Mouse (Mus musculus): ENCODE results near the gene Sdk1. TPM values are rescaled to one million over a fixed set of nuclear protein-coding genes. Genes with fewer than 3 reads are reported as not detected.

Gene Sdk1
- polyA plus RNA-seq, 1 experiment, result 1.6 TPM

DNA sequence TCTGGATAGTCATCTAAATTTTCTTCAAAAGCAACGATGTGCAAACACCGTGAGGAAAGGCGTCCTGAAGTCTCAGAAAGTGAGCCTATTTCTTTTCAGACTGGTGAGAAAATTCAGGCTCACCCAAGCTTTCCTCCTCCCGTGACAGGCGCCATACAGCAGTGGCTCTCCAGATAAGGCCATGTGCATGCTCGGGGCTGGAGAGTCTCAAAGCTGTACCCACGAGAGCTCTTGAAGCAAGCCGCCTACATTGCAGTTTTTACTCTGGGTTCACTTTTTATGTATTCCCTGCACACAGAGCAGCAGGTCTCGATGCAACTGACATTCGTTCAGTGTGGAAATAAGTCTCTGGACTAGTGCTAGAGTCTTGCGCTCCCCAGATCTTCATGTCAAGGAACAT is 171.7 kb downstream of the Sdk1 start:
- Histone ChIP-seq H3K4me3 (ENCODE audit: low read depth, low read length) (no peak overlapping the region), H3K9ac (ENCODE audit: low read depth, poor library complexity, severe bottlenecking) (no peak overlapping the region), H3K9me3 (replicated peaks; ENCODE audit: control insufficient read depth, insufficient read depth, low read length, poor library complexity, severe bottlenecking) (no peaks in the 10 kb centered on the region), H3K27ac (ENCODE audit: insufficient read depth, low read length) (no peak overlapping the region), H3K36me3 (ENCODE audit: control insufficient read depth, insufficient read depth, low read length, poor library complexity, severe bottlenecking) (no peaks in the 10 kb centered on the region), H3K27me3 (ENCODE audit: control insufficient read depth, insufficient read depth, low read length, poor library complexity, severe bottlenecking) (no peaks in the 10 kb centered on the region), H3K4me1 (ENCODE audit: control insufficient read depth, insufficient read depth, low read length) (no peaks in the 10 kb centered on the region)
- TF ChIP-seq CTCF (IDR thresholded peaks at IDR 0.05; ENCODE audit: low read depth, low read length) (no peak), POLR2A (IDR thresholded peaks at IDR 0.05; ENCODE audit: insufficient read depth, low read length) (no peak), EP300 (IDR thresholded peaks at IDR 0.05; ENCODE audit: insufficient read depth, low read depth, low read length) (no peak)

DNA sequence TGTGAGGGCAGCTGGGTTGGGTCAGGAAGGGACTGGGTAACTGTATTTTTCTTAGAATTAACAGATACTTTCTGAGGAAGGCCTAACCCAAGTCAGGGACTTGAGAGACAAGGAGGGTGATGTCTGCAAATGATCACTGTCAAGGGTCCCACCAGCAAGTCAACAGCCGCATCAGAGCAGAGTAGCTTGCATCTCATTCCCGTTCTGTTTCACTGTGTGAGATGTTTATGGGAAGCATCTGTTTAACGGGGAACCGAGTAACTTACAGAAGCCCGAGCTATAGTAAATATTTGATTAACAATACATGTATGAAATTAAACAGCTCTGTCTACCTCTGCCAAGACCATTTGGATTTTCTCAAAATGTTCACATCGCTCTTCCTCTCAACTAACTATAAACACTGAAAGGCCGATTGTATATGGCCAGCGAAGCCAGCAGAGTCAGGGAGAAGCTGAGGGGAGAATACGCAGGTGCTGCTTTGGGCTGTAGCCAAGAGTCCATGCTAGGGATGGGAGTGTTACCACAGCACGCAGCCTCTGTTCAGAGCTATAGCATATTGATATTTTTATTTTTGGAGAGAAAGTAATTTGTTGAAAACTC is 174.5 kb downstream of the Sdk1 start:
- no peaks in the 10 kb centered on the region for H3K36me3 ChIP-seq (ENCODE audit: control insufficient read depth, insufficient read depth, low read length, poor library complexity, severe bottlenecking)
- no peak overlapping the region for H3K9ac ChIP-seq (ENCODE audit: low read depth, poor library complexity, severe bottlenecking)
- no peaks in the 10 kb centered on the region for H3K27me3 ChIP-seq (ENCODE audit: control insufficient read depth, insufficient read depth, low read length, poor library complexity, severe bottlenecking)
- no peak overlapping the region for H3K27ac ChIP-seq (ENCODE audit: insufficient read depth, low read length)
- no peak overlapping the region for H3K4me3 ChIP-seq (ENCODE audit: low read depth, low read length)
- no peaks in the 10 kb centered on the region for H3K4me1 ChIP-seq (ENCODE audit: control insufficient read depth, insufficient read depth, low read length)
- H3K9me3 ChIP-seq (replicated peaks; ENCODE audit: control insufficient read depth, insufficient read depth, low read length, poor library complexity, severe bottlenecking), result no peaks in the 10 kb centered on the region
- TF ChIP-seq CTCF (IDR thresholded peaks at IDR 0.05; ENCODE audit: low read depth, low read length) (no peak), EP300 (IDR thresholded peaks at IDR 0.05; ENCODE audit: insufficient read depth, low read depth, low read length) (no peak), POLR2A (IDR thresholded peaks at IDR 0.05; ENCODE audit: insufficient read depth, low read length) (no peak)

- Histone ChIP-seq H3K4me3 (ENCODE audit: low read depth, low read length) (no peak overlapping the region), H3K9ac (ENCODE audit: low read depth, poor library complexity, severe bottlenecking) (no peak overlapping the region), H3K27me3 (ENCODE audit: control insufficient read depth, insufficient read depth, low read length, poor library complexity, severe bottlenecking) (no peaks in the 10 kb centered on the region; the same call in 1 of the 2 replicates), H3K4me1 (ENCODE audit: control insufficient read depth, insufficient read depth, low read length) (no peaks in the 10 kb centered on the region), H3K36me3 (ENCODE audit: control insufficient read depth, insufficient read depth, low read length, poor library complexity, severe bottlenecking) (no peaks in the 10 kb centered on the region), H3K27ac (ENCODE audit: insufficient read depth, low read length) (no peak overlapping the region), H3K9me3 (replicated peaks; ENCODE audit: control insufficient read depth, insufficient read depth, low read length, poor library complexity, severe bottlenecking) (no peaks in the 10 kb centered on the region)
- no peak for TF ChIP-seq CTCF (IDR thresholded peaks at IDR 0.05; ENCODE audit: low read depth, low read length)
- no peak for TF ChIP-seq EP300 (IDR thresholded peaks at IDR 0.05; ENCODE audit: insufficient read depth, low read depth, low read length)
- TF ChIP-seq POLR2A (IDR thresholded peaks at IDR 0.05; ENCODE audit: insufficient read depth, low read length), result no peak
Observed at GRCm38 (mm10) chr5:141428132-141428531, 186.8 kb downstream of the Sdk1 start.

GRCm38 (mm10) chr5:141433286-141433685 is 192.0 kb downstream of the Sdk1 start:
- Histone ChIP-seq H3K4me1 (ENCODE audit: control insufficient read depth, insufficient read depth, low read length) (no peaks in the 10 kb centered on the region), H3K4me3 (ENCODE audit: low read depth, low read length) (no peak overlapping the region), H3K36me3 (ENCODE audit: control insufficient read depth, insufficient read depth, low read length, poor library complexity, severe bottlenecking) (no peaks in the 10 kb centered on the region), H3K9me3 (replicated peaks; ENCODE audit: control insufficient read depth, insufficient read depth, low read length, poor library complexity, severe bottlenecking) (no peaks in the 10 kb centered on the region), H3K27ac (ENCODE audit: insufficient read depth, low read length) (no peak overlapping the region), H3K9ac (ENCODE audit: low read depth, poor library complexity, severe bottlenecking) (no peak overlapping the region), H3K27me3 (ENCODE audit: control insufficient read depth, insufficient read depth, low read length, poor library complexity, severe bottlenecking) (no peaks in the 10 kb centered on the region; the same call in 1 of the 2 replicates)
- no peak for TF ChIP-seq CTCF (IDR thresholded peaks at IDR 0.05; ENCODE audit: low read depth, low read length)
- no peak for TF ChIP-seq POLR2A (IDR thresholded peaks at IDR 0.05; ENCODE audit: insufficient read depth, low read length)
- TF ChIP-seq EP300 (IDR thresholded peaks at IDR 0.05; ENCODE audit: insufficient read depth, low read depth, low read length), result no peak

- no peaks in the 10 kb centered on the region for H3K27me3 ChIP-seq (ENCODE audit: control insufficient read depth, insufficient read depth, low read length, poor library complexity, severe bottlenecking)
- no peaks in the 10 kb centered on the region for H3K4me1 ChIP-seq (ENCODE audit: control insufficient read depth, insufficient read depth, low read length)
- H3K4me3 ChIP-seq (ENCODE audit: low read depth, low read length), result no peak overlapping the region
- no peak overlapping the region for H3K27ac ChIP-seq (ENCODE audit: insufficient read depth, low read length)
- H3K36me3 ChIP-seq (ENCODE audit: control insufficient read depth, insufficient read depth, low read length, poor library complexity, severe bottlenecking), result no peaks in the 10 kb centered on the region
- TF ChIP-seq CTCF (IDR thresholded peaks at IDR 0.05; ENCODE audit: low read depth, low read length) (no peak), EP300 (IDR thresholded peaks at IDR 0.05; ENCODE audit: insufficient read depth, low read depth, low read length) (no peak), POLR2A (IDR thresholded peaks at IDR 0.05; ENCODE audit: insufficient read depth, low read length) (no peak)
- H3K9me3 ChIP-seq (replicated peaks; ENCODE audit: control insufficient read depth, insufficient read depth, low read length, poor library complexity, severe bottlenecking), result no peaks in the 10 kb centered on the region
- H3K9ac ChIP-seq (ENCODE audit: low read depth, poor library complexity, severe bottlenecking), result no peak overlapping the region
Observed at GRCm38 (mm10) chr5:141447247-141447646, 206.0 kb downstream of the Sdk1 start.

DNA sequence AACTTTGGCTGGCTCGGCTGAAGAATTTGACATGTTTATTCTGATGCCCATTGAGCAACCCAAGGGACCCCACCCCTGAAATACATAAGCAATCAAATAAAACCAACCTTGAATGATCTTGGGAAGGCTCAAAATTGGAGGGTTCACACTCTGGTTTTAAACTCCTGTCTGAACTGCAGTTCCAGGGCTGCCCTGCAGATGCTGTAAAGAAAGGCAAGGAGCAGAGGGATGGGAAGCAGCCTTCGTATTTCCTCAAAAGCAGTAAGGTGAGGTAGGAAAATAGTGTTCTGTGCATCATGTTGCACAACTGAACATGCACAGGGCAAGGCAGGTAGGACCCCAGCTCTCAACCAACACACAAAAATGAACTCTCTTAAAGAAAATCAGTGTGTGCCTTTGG is 222.1 kb downstream of the Sdk1 start:
- Histone ChIP-seq H3K9ac (ENCODE audit: low read depth, poor library complexity, severe bottlenecking) (no peak overlapping the region), H3K4me3 (ENCODE audit: low read depth, low read length) (no peak overlapping the region), H3K27ac (ENCODE audit: insufficient read depth, low read length) (no peak overlapping the region), H3K36me3 (ENCODE audit: control insufficient read depth, insufficient read depth, low read length, poor library complexity, severe bottlenecking) (no peaks in the 10 kb centered on the region), H3K27me3 (ENCODE audit: control insufficient read depth, insufficient read depth, low read length, poor library complexity, severe bottlenecking) (no peaks in the 10 kb centered on the region), H3K9me3 (replicated peaks; ENCODE audit: control insufficient read depth, insufficient read depth, low read length, poor library complexity, severe bottlenecking) (no peaks in the 10 kb centered on the region), H3K4me1 (ENCODE audit: control insufficient read depth, insufficient read depth, low read length) (no peaks in the 10 kb centered on the region)
- TF ChIP-seq POLR2A (IDR thresholded peaks at IDR 0.05; ENCODE audit: insufficient read depth, low read length) (no peak), CTCF (IDR thresholded peaks at IDR 0.05; ENCODE audit: low read depth, low read length) (no peak), EP300 (IDR thresholded peaks at IDR 0.05; ENCODE audit: insufficient read depth, low read depth, low read length) (no peak)
